Mouse (Mus musculus) hindlimb bud, embryonic 11.5 days (tissue): ENCODE results near the gene Nt5c1b.

ENCODE experiments used
- DNase-seq: peaks from one replicate; pipeline ENCODE4 v3.0.0-alpha.2; 2012; ENCODE audit warnings: low read depth, low spot score; ENCODE audit errors: extremely low spot score

Nt5c1b gene

DNA sequence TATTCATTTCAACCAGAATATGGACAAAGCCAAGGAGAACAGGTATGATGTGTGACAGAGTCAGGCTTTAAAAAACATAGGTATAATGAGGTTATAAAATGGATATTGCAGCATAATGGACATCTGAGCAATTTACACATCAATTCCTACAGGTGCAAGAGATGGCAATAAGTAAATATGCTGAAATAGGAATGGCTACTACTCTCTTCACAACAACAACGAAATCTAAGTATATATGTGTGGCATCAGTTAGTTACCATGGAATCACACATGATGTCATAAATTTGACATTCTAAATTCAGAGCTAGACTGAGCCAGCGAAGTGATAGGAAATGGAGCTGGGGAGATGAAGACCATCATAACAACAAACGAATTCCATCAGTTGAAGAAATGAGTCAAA, at the start of gene Nt5c1b:
TSS of gene Nt5c1b (plus strand) at position 301 of the 400 bp plus-strand sequence.
- no peak for DNase-seq

- DNase-seq = no peak
These were observed 42.1 kb upstream of the Nt5c1b start for GRCm38 (mm10) chr12:10327651-10328050.

DNA sequence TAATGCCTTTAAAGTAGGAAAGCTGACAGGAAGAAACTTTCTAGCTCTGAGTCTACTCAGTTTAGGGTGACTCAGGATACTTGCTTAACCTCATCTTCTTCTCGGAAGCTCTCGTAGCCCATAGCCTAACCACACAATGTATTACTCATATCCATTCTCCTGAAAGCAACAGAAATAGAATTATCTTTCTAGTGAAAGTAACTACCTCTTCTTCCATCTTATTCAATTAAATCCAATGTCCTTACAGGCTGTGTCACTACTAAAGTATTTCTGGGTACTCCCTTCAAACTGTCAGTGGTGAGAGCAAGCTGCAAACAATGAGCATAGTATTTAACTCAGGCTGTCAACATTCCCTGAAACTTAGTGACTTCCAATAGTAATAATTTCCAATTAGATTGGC, 40.3 kb upstream of the Nt5c1b start:
- no peak for DNase-seq

- DNase-seq = no peak
These were observed 29.2 kb upstream of the Nt5c1b start for GRCm38 (mm10) chr12:10340604-10341003.

DNA sequence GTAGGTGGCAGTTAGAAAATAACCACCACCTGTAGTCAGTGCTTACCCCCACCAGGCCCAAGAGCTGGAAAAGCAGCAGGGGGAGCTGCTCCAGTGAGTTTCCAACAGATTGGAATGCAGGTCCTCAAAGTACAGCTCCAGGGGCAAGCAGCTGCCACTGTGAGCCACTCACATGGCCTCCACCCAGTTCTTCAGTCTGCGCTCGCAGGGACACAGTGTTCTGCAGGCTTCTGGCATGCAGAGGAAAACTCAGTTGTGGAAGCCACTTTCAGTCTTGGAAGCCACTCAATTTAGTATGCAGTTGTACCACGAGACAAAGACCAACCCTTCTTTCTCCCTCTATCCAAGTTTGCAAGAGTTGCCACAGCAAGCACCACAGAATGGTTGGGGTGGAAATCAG, 19.1 kb upstream of the Nt5c1b start:
- no peak for DNase-seq

DNA sequence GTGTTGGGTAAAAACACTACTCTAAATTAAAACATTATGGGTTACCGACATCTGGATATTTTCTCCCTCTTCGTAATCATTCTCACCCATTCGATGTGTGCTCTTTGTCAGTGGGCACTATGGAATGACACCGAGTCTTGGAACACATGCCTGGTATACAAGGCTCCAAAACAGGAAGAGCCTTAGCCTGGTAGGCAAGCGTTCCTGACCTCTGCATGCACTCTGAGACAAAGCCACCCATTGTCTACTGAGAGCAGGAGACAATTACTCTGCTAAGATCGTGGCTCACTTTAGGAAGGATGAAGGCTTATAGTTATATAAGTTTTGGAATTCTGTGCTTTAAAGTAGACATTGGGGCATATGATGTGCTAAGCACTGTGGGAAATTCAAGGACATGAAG, 12.0 kb upstream of the Nt5c1b start:
- DNase-seq = no peak

DNA sequence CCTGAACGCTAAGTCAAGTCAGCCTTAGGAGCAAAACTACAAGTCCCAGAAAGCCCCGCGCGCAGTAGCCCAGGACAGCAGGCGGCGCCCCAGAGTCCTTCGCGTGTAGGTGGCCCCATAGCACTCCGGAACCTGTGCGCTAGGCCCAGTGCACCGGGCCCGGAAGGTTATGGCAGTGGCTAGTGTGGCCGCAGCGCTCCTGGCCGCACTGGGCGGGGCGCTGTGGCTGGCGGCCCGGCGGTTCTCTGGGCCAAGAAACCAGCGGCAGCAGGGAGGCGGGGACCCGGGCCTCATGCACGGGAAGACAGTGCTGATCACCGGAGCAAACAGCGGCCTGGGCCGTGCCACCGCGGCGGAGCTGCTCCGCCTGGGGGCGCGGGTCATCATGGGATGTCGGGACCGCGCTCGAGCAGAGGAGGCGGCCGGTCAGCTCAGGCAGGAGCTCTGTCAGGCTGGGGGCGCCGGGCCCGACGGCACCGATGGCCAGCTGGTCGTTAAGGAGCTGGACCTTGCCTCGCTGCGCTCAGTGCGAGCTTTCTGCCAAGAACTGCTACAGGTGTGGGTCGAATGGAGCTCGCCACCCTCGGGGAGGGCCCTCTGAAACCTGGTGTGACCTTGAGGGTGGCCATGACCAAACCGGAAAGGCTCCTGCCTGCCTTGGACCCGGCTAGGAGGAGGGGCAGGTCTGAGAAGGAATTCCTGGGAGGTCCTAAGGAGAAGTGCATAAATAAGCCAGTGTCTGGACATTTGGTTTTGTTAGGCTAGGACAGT, 21.1 kb downstream of the Nt5c1b start, which contains the start of gene Rdh14:
TSS of gene Rdh14 (plus strand) at position 102 of the 771 bp plus-strand sequence.
- peak; percentile 78 for DNase-seq

GRCm38 (mm10) chr12:10400788-10401187, 31.0 kb downstream of the Nt5c1b start:
- DNase-seq = no peak

- no peak for DNase-seq
These were observed 32.8 kb downstream of the Nt5c1b start for GRCm38 (mm10) chr12:10402421-10403115.

GRCm38 (mm10) chr12:10410511-10411179, 40.9 kb downstream of the Nt5c1b start:
- no peak for DNase-seq

DNA sequence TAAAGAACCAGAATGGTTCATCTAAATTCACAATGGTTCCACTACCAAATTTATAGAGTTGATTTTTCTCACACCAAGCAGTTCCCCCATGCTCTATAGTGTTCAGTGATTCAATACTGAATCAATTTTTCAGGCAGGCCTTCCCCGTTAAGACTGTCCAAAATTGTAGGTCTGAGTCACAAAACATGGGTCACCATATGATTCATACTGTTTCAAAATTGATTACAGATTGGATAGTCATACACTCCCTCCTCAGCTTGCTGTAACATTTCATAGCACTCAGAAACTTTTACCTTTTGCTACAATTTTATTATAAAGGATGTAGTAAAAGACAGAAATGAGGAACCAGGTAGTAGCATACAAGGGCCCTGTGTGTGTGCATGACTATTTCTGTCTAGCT, 41.7 kb downstream of the Nt5c1b start:
- no peak for DNase-seq

DNA sequence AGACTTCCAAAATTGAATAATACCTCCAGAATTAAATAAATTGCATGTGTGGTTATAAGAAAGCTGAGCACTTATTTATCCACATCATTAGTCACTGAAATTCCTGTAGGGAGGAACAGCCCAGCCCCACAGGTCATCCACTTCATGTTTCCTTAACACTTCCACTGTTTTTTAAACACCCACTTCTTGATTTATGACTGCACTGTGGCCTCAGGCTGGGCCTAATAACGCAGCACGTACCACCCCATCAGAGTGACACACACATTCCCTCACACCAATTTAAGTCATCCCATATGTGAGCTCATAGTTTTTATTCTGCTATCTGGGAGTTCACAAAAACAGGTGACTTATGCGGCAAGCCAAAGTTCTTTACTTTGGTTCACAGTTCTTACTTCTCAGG, 52.6 kb downstream of the Nt5c1b start:
- DNase-seq = no peak

DNA sequence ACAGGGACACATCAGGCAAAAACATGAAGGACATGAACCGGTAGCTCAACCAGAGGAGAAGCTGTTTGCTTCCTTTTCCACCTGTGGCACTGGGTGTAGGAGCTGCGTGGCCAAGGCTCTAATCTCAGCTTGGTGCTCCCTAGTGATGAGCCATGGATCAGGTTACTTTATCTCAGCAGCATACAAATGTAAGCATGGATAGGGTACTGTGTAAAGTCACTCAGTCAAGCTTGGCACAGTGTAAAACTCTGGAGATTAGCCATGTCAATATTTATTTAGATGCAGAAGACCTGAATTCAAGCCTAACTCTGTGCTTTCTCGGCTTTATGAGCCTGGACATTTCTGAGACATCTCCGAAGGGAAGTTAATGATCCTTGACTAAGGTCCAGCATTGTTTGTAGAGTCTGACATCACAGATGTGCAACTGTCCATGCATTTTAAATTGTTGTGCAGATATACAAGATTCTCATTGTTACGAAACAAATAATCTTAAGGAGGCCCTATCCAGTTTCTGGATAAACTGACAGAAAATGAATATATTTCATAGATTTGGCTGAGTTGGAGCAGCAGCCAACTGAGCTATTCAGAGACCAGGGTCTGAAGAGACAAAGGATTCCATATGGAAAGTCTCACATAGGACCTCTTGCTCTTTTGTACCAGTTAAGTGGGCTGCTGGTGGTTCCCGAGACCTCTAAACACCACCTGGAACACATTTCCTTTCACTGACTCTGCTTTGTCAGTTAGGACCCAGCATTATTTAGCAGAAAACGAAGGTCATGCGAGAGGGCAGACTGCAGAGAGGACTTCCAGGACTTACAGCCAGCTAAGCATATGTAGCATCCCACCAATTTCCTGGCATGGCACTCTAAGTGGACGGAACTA, 56.5 kb downstream of the Nt5c1b start:
- DNase-seq = no peak

GRCm38 (mm10) chr12:10430999-10431398, 61.2 kb downstream of the Nt5c1b start:
- no peak for DNase-seq

- DNase-seq = peak; percentile 62
These were observed 68.6 kb downstream of the Nt5c1b start for GRCm38 (mm10) chr12:10438054-10439001.
